In the genomic region with DNA sequence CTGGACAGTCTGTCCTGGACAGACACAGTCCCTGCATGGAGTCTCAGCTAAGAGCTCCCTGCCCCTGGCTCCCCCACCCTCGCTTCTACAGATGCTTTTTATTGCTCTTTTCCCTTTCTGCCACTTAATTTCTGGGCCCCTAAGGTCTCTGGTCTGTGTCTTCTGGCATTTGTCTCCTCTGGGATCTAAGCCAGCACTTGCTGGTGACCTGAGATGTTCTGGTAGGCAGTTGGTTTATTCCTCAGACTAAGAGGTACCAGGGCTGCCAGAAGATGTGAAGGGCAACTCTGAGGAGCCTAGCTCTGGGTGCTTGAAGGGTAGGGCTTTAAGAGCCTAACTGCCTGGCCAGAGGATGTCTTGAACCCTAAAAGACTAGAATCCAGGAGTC, we compare ENCODE assay signal across 8 mouse cellular contexts. TPM values are rescaled to one million over a fixed set of nuclear protein-coding genes. Genes with fewer than 3 reads are reported as not detected.
DNase-seq lines count a peak whose midpoint lies in the region; ATAC-seq and TF ChIP-seq lines count a peak whose summit lies in the region.

No protein-coding gene starts in this region.

- peak; percentile 21 for DNase-seq in lung, embryonic 14.5 days
- no peak for DNase-seq in lung, postnatal 25 days (ENCODE audit: low spot score)
- no peak for DNase-seq in intestine, embryonic 14.5 days (ENCODE audit: low spot score)
- no peak for DNase-seq in ovary, postnatal 36 days (ENCODE audit: low spot score)
- no peak for DNase-seq in embryo, embryonic 10 days (ENCODE audit: low spot score)

- no peaks in the 10 kb centered on the region for H3K9me3 ChIP-seq in forebrain, embryonic 16.5 days (ENCODE audit: control insufficient read depth, low read length)
- H3K9me3 ChIP-seq in forebrain, embryonic 13.5 days (replicated peaks): no peaks in the 10 kb centered on the region
- H3K9me3 ChIP-seq in lung, embryonic 14.5 days (ENCODE audit: low read depth, low read length): no peaks in the 10 kb centered on the region
- no peaks in the 10 kb centered on the region for H3K9me3 ChIP-seq in intestine, embryonic 14.5 days (ENCODE audit: control insufficient read depth, low read length)
- no peaks in the 10 kb centered on the region for H3K9me3 ChIP-seq in stomach, embryonic 16.5 days (replicated peaks; ENCODE audit: control insufficient read depth, low read length)

- no peak overlapping the region for H3K27ac ChIP-seq in forebrain, embryonic 16.5 days (ENCODE audit: low read length)
- no peak overlapping the region for H3K27ac ChIP-seq in forebrain, embryonic 13.5 days
- peak overlapping the region; percentile 48; the same call in 1 of the 2 replicates for H3K27ac ChIP-seq in lung, embryonic 14.5 days (ENCODE audit: low read depth)
- H3K27ac ChIP-seq in intestine, embryonic 14.5 days (ENCODE audit: low read depth): peak overlapping the region; percentile 57
- peak overlapping the region; percentile 62; the same call in 1 of the 2 replicates for H3K27ac ChIP-seq in stomach, embryonic 16.5 days (ENCODE audit: low read length)

- no peak for TF ChIP-seq CTCF in lung, embryonic 14.5 days (IDR thresholded peaks at IDR 0.05; ENCODE audit: low read depth)

- no peak for ATAC-seq in forebrain, embryonic 16.5 days
- no peak for ATAC-seq in forebrain, embryonic 13.5 days
- ATAC-seq in lung, embryonic 14.5 days (ENCODE audit: insufficient read depth): no peak
- no peak for ATAC-seq in intestine, embryonic 14.5 days (replicated peaks; ENCODE audit: low FRiP score, low TSS enrichment, low read depth)
- ATAC-seq in stomach, embryonic 16.5 days (ENCODE audit: insufficient read depth, low FRiP score): no peak

- 0 out of 2 replicates have a peak overlapping the region, but pooled peaks have one; percentile 8 for H3K9ac ChIP-seq in forebrain, embryonic 16.5 days (replicated peaks; ENCODE audit: low read depth, low read length)
- no peak overlapping the region for H3K9ac ChIP-seq in forebrain, embryonic 13.5 days
- no peak overlapping the region for H3K9ac ChIP-seq in lung, embryonic 14.5 days
- H3K9ac ChIP-seq in intestine, embryonic 14.5 days (ENCODE audit: low read length): peak overlapping the region; percentile 8; the same call in 1 of the 2 replicates
- H3K9ac ChIP-seq in stomach, embryonic 16.5 days (ENCODE audit: low read length): no peak overlapping the region

- H3K4me1 ChIP-seq in forebrain, embryonic 16.5 days (replicated peaks; ENCODE audit: control insufficient read depth, insufficient read depth, low read length): peaks cover 9% of the 10 kb centered on the region
- peaks cover 16% of the 10 kb centered on the region for H3K4me1 ChIP-seq in forebrain, embryonic 13.5 days
- peaks cover 28% of the 10 kb centered on the region for H3K4me1 ChIP-seq in lung, embryonic 14.5 days (ENCODE audit: insufficient read depth)
- peaks cover 24% of the 10 kb centered on the region for H3K4me1 ChIP-seq in intestine, embryonic 14.5 days (replicated peaks; ENCODE audit: control insufficient read depth, insufficient read depth, low read length)
- H3K4me1 ChIP-seq in stomach, embryonic 16.5 days (ENCODE audit: control insufficient read depth, insufficient read depth, low read length): peaks cover 33% of the 10 kb centered on the region

- WGBS in forebrain, embryonic 16.5 days: 52% methylated on average over 1 of the region's 1 CpGs
- WGBS in forebrain, embryonic 13.5 days: 83% methylated on average over 1 of the region's 1 CpGs
- 38% methylated on average over 1 of the region's 1 CpGs for WGBS in lung, embryonic 14.5 days
- 33% methylated on average over 1 of the region's 1 CpGs for WGBS in intestine, embryonic 14.5 days
- WGBS in stomach, embryonic 16.5 days: 35% methylated on average over 1 of the region's 1 CpGs

- peaks cover 5% of the 10 kb centered on the region; the same call in 1 of the 2 replicates for H3K36me3 ChIP-seq in forebrain, embryonic 16.5 days (ENCODE audit: control insufficient read depth, insufficient read depth)
- H3K36me3 ChIP-seq in forebrain, embryonic 13.5 days (ENCODE audit: poor library complexity, severe bottlenecking): peaks cover 44% of the 10 kb centered on the region
- peaks cover 24% of the 10 kb centered on the region for H3K36me3 ChIP-seq in lung, embryonic 14.5 days (ENCODE audit: insufficient read depth)
- H3K36me3 ChIP-seq in intestine, embryonic 14.5 days (ENCODE audit: control insufficient read depth, insufficient read depth, low read length): peaks cover 26% of the 10 kb centered on the region
- H3K36me3 ChIP-seq in stomach, embryonic 16.5 days (ENCODE audit: control insufficient read depth, insufficient read depth, low read length): no peaks in the 10 kb centered on the region

- H3K27me3 ChIP-seq in forebrain, embryonic 16.5 days (replicated peaks; ENCODE audit: control insufficient read depth, insufficient read depth, low read length): no peaks in the 10 kb centered on the region
- no peaks in the 10 kb centered on the region for H3K27me3 ChIP-seq in forebrain, embryonic 13.5 days
- H3K27me3 ChIP-seq in lung, embryonic 14.5 days (ENCODE audit: insufficient read depth, low read length): no peaks in the 10 kb centered on the region
- no peaks in the 10 kb centered on the region for H3K27me3 ChIP-seq in intestine, embryonic 14.5 days (replicated peaks; ENCODE audit: control insufficient read depth, insufficient read depth, low read length)
- H3K27me3 ChIP-seq in stomach, embryonic 16.5 days (ENCODE audit: control insufficient read depth, insufficient read depth, low read length): no peaks in the 10 kb centered on the region

- H3K4me3 ChIP-seq in forebrain, embryonic 16.5 days (replicated peaks; ENCODE audit: low read length): no peak overlapping the region
- H3K4me3 ChIP-seq in forebrain, embryonic 13.5 days: no peak overlapping the region
- no peak overlapping the region for H3K4me3 ChIP-seq in lung, embryonic 14.5 days (ENCODE audit: low read depth, low read length)
- H3K4me3 ChIP-seq in intestine, embryonic 14.5 days (ENCODE audit: low read depth, low read length): no peak overlapping the region
- no peak overlapping the region for H3K4me3 ChIP-seq in stomach, embryonic 16.5 days (replicated peaks; ENCODE audit: low read length)

- no peak overlapping the region for H3K4me2 ChIP-seq in forebrain, embryonic 16.5 days (ENCODE audit: low read length)
- no peak overlapping the region for H3K4me2 ChIP-seq in forebrain, embryonic 13.5 days
- H3K4me2 ChIP-seq in lung, embryonic 14.5 days: no peak overlapping the region
- no peak overlapping the region for H3K4me2 ChIP-seq in intestine, embryonic 14.5 days (ENCODE audit: low read length)
- H3K4me2 ChIP-seq in stomach, embryonic 16.5 days (ENCODE audit: low read depth, low read length): no peak overlapping the region

RNA-seq across cellular contexts. Expression of a gene that starts 40.5 kb away (rescaled TPM):
- polyA plus RNA-seq in forebrain, embryonic 16.5 days (2015; fragmentation: Nextera tagmentation; extraction: Ambion mirVana): 86.4 and 104 TPM in 2 replicates
- polyA plus RNA-seq in forebrain, embryonic 13.5 days (2015; fragmentation: Nextera tagmentation; extraction: Ambion mirVana): 86.3 and 89.7 TPM in 2 replicates
- 72.9 and 73.7 TPM in 2 replicates for polyA plus RNA-seq in lung, embryonic 14.5 days (2014; fragmentation: Nextera tagmentation; extraction: Ambion mirVana)
- polyA plus RNA-seq in intestine, embryonic 14.5 days (2014; fragmentation: Nextera tagmentation; extraction: Ambion mirVana): 73.9 and 80.8 TPM in 2 replicates
- polyA plus RNA-seq in stomach, embryonic 16.5 days (2015; fragmentation: Nextera tagmentation; extraction: Ambion mirVana): 79.3 and 87.5 TPM in 2 replicates

Comparison
In these comparisons a context has a peak if more than half of its experiments do, and no peak if none do; other contexts are left out.
1. H3K9ac ChIP-seq: peak in forebrain, embryonic 16.5 days (single experiment) and intestine, embryonic 14.5 days (single experiment); none in forebrain, embryonic 13.5 days (single experiment), lung, embryonic 14.5 days (single experiment) and stomach, embryonic 16.5 days (single experiment).
2. H3K27ac ChIP-seq: peak in lung, embryonic 14.5 days (single experiment), intestine, embryonic 14.5 days (single experiment) and stomach, embryonic 16.5 days (single experiment); none in forebrain, embryonic 16.5 days (single experiment) and forebrain, embryonic 13.5 days (single experiment).